Mouse (Mus musculus) stomach, embryonic 16.5 days (tissue): ENCODE data around the gene Limk1. TPM values are rescaled to one million over a fixed set of nuclear protein-coding genes. Genes with fewer than 3 reads are reported as not detected.

Source experiments
- ATAC-seq: fragments of 200-750 bp; cut with Nextera tagmentation; 2 replicates; pipeline ENCODE4 v1.8.0; 2017; ENCODE audit warnings: moderate number of reproducible peaks, moderate TSS enrichment; ENCODE audit not compliant: insufficient read depth, low FRiP score
- H3K27ac ChIP-seq: fragments of 300-500 bp; sonication (generic); 2 replicates; pipeline ENCODE4 v1.5.1; 2014; ENCODE audit warnings: low read length
- H3K27me3 ChIP-seq: fragments of 300-500 bp; sonication (generic); 2 replicates; pipeline ENCODE4 v1.6.1; 2014; ENCODE audit warnings: low read length, control low read depth, mixed read lengths; ENCODE audit not compliant: control insufficient read depth, insufficient read depth
- H3K36me3 ChIP-seq: fragments of 300-500 bp; sonication (generic); 2 replicates; pipeline ENCODE4 v1.6.1; 2014; ENCODE audit warnings: low read length; ENCODE audit not compliant: control insufficient read depth, insufficient read depth
- H3K4me1 ChIP-seq: fragments of 300-500 bp; sonication (generic); 2 replicates; pipeline ENCODE4 v1.6.1; 2014; ENCODE audit warnings: low read length, control low read depth, mixed read lengths; ENCODE audit not compliant: control insufficient read depth, insufficient read depth
- H3K4me2 ChIP-seq: fragments of 300-500 bp; sonication (generic); 2 replicates; pipeline ENCODE4 v1.6.1; 2014; ENCODE audit warnings: low read depth, low read length, mixed read lengths
- H3K4me3 ChIP-seq: fragments of 300-500 bp; sonication (generic); replicated peaks from 2 replicates; pipeline ENCODE4 v1.5.1; 2014; ENCODE audit warnings: mild to moderate bottlenecking, low read length
- H3K9ac ChIP-seq: fragments of 300-500 bp; sonication (generic); 2 replicates; pipeline ENCODE4 v1.6.1; 2014; ENCODE audit warnings: low read length
- H3K9me3 ChIP-seq: fragments of 300-500 bp; sonication (generic); replicated peaks from 2 replicates; pipeline ENCODE4 v1.6.1; 2016; ENCODE audit warnings: low read length, control low read depth; ENCODE audit not compliant: control insufficient read depth
- WGBS: fragments of 180-500 bp; shearing (Covaris S2); extraction: QIAGEN DNeasy Blood & Tissue Kit; methylation state at CpG from one replicate; pipeline ENCODE4 v1.1.7; 2014; 5-methylcytosine and 5-hydroxymethylcytosine counted together
- polyA plus RNA-seq: library from polyadenylated mRNA; unstranded; fragments of >200 nt; fragmentation: Nextera tagmentation; extraction: Ambion mirVana; gene quantifications from 2 replicates; pipeline ENCODE4 v1.2.1, GENCODE M21; 2015

The Limk1 gene
- polyA plus RNA-seq, 1 experiment from 2014 or later: 3.7 TPM

GRCm38 (mm10) chr5:134646461-134646860 lies 41.9 kb downstream of the Limk1 start:
- 71% methylated on average over 4 of the region's 4 CpGs for WGBS
- Histone ChIP-seq H3K27me3 (no peaks in the 10 kb centered on the region), H3K4me1 (no peaks in the 10 kb centered on the region; the same call in 1 of the 2 replicates), H3K27ac (no peak overlapping the region), H3K4me3 (no peak overlapping the region), H3K4me2 (no peak overlapping the region), H3K36me3 (no peaks in the 10 kb centered on the region), H3K9me3 (no peaks in the 10 kb centered on the region), H3K9ac (no peak overlapping the region)
- ATAC-seq: no peak

- H3K36me3 ChIP-seq: no peaks in the 10 kb centered on the region
- ATAC-seq: peak; percentile 47; the same call in 1 of the 2 replicates
- H3K9ac ChIP-seq: no peak overlapping the region
- no peaks in the 10 kb centered on the region; the same call in 1 of the 2 replicates for H3K4me1 ChIP-seq
- 18% methylated on average over 8 of the region's 8 CpGs for WGBS
- no peaks in the 10 kb centered on the region for H3K9me3 ChIP-seq
- peak overlapping the region; percentile 39; the same call in 1 of the 2 replicates for H3K27ac ChIP-seq
- H3K4me2 ChIP-seq: no peak overlapping the region
- H3K4me3 ChIP-seq: no peak overlapping the region
- no peaks in the 10 kb centered on the region for H3K27me3 ChIP-seq
Observed at GRCm38 (mm10) chr5:134644643-134645118, 43.7 kb downstream of the Limk1 start.

GRCm38 (mm10) chr5:134644121-134644520 lies 44.3 kb downstream of the Limk1 start:
- ATAC-seq: no peak
- Histone ChIP-seq H3K9me3 (no peaks in the 10 kb centered on the region), H3K36me3 (no peaks in the 10 kb centered on the region), H3K4me1 (no peaks in the 10 kb centered on the region; the same call in 1 of the 2 replicates), H3K27me3 (no peaks in the 10 kb centered on the region), H3K9ac (no peak overlapping the region), H3K27ac (peak overlapping the region; percentile 39; the same call in 1 of the 2 replicates), H3K4me3 (no peak overlapping the region), H3K4me2 (no peak overlapping the region)
- WGBS: 76% methylated on average over 1 of the region's 1 CpGs

GRCm38 (mm10) chr5:134640371-134640770 lies 48.0 kb downstream of the Limk1 start:
- WGBS: 90% methylated on average over 3 of the region's 3 CpGs
- no peak overlapping the region for H3K27ac ChIP-seq
- no peak overlapping the region for H3K4me3 ChIP-seq
- H3K27me3 ChIP-seq: no peaks in the 10 kb centered on the region
- no peak overlapping the region for H3K4me2 ChIP-seq
- H3K4me1 ChIP-seq: peaks cover 7% of the 10 kb centered on the region
- no peak overlapping the region for H3K9ac ChIP-seq
- peaks cover 3% of the 10 kb centered on the region; the same call in 1 of the 2 replicates for H3K36me3 ChIP-seq
- no peak for ATAC-seq
- no peaks in the 10 kb centered on the region for H3K9me3 ChIP-seq

- H3K9ac ChIP-seq: peak within 1 kb of the TSS; percentile 99
- peak within 1 kb of the TSS; percentile 96 for H3K27ac ChIP-seq
- peaks cover 7% of the 10 kb centered on the region for H3K4me1 ChIP-seq
- peak within 1 kb of the TSS; percentile 97 for H3K4me3 ChIP-seq
- ATAC-seq: peak; percentile 95
- no peaks in the 10 kb centered on the region for H3K9me3 ChIP-seq
- no peaks in the 10 kb centered on the region for H3K27me3 ChIP-seq
- peak within 1 kb of the TSS; percentile 67 for H3K4me2 ChIP-seq
- WGBS: under 1% methylated on average over 52 of the region's 52 CpGs
- H3K36me3 ChIP-seq: peaks cover 3% of the 10 kb centered on the region; the same call in 1 of the 2 replicates
Observed at GRCm38 (mm10) chr5:134639269-134639682, 49.1 kb downstream of the Limk1 start, which contains the start of gene Eif4h. TSS of gene Eif4h (minus strand) at chr5:134639490.

GRCm38 (mm10) chr5:134638461-134639268 lies 49.7 kb downstream of the Limk1 start:
- H3K9me3 ChIP-seq: no peaks in the 10 kb centered on the region
- H3K27me3 ChIP-seq: no peaks in the 10 kb centered on the region
- H3K9ac ChIP-seq: peak overlapping the region; percentile 99
- under 1% methylated on average over 84 of the region's 85 CpGs for WGBS
- peaks cover 7% of the 10 kb centered on the region for H3K4me1 ChIP-seq
- peak; percentile 74 for ATAC-seq
- peaks cover 3% of the 10 kb centered on the region; the same call in 1 of the 2 replicates for H3K36me3 ChIP-seq
- peak overlapping the region; percentile 97 for H3K4me3 ChIP-seq
- H3K27ac ChIP-seq: peak overlapping the region; percentile 96
- H3K4me2 ChIP-seq: peak overlapping the region; percentile 59

- Histone ChIP-seq H3K4me2 (peak overlapping the region; percentile 59), H3K4me3 (peak overlapping the region; percentile 97), H3K27ac (peak overlapping the region; percentile 96; the same call in 1 of the 2 replicates), H3K9me3 (no peaks in the 10 kb centered on the region), H3K36me3 (peaks cover 3% of the 10 kb centered on the region; the same call in 1 of the 2 replicates), H3K9ac (peak overlapping the region; percentile 99), H3K4me1 (peaks cover 7% of the 10 kb centered on the region), H3K27me3 (no peaks in the 10 kb centered on the region)
- no peak for ATAC-seq
- WGBS: 17% methylated on average over 5 of the region's 5 CpGs
Observed at GRCm38 (mm10) chr5:134637820-134638367, 50.5 kb downstream of the Limk1 start.

- no peak for ATAC-seq
- WGBS: 66% methylated on average over 2 of the region's 2 CpGs
- no peak overlapping the region for H3K27ac ChIP-seq
- H3K4me3 ChIP-seq: no peak overlapping the region
- H3K4me2 ChIP-seq: no peak overlapping the region
- H3K9me3 ChIP-seq: no peaks in the 10 kb centered on the region
- no peaks in the 10 kb centered on the region for H3K27me3 ChIP-seq
- H3K9ac ChIP-seq: no peak overlapping the region
- peaks cover 3% of the 10 kb centered on the region; the same call in 1 of the 2 replicates for H3K36me3 ChIP-seq
- peaks cover 15% of the 10 kb centered on the region for H3K4me1 ChIP-seq
Observed at GRCm38 (mm10) chr5:134632841-134633240, 55.6 kb downstream of the Limk1 start.

- H3K4me2 ChIP-seq: no peak overlapping the region
- no peaks in the 10 kb centered on the region for H3K9me3 ChIP-seq
- no peak for ATAC-seq
- H3K9ac ChIP-seq: no peak overlapping the region
- 0 out of 2 replicates have a peak, but pooled peaks cover 5% of the 10 kb centered on the region for H3K36me3 ChIP-seq
- no peak overlapping the region for H3K4me3 ChIP-seq
- 0 out of 2 replicates have a peak, but pooled peaks cover 9% of the 10 kb centered on the region for H3K4me1 ChIP-seq
- H3K27me3 ChIP-seq: no peaks in the 10 kb centered on the region
- H3K27ac ChIP-seq: no peak overlapping the region
Observed at GRCm38 (mm10) chr5:134630835-134631234, 57.6 kb downstream of the Limk1 start.
